Mouse (Mus musculus) MEL (cell line): ENCODE results near the gene Nos1ap. TPM values are rescaled to one million over a fixed set of nuclear protein-coding genes. Genes with fewer than 3 reads are reported as not detected.

Experiments
- DNase-seq: peaks from one replicate; pipeline ENCODE4 v3.0.0; 2011; ENCODE audit warnings: low read depth, low spot score
- H3K27ac ChIP-seq: 2 replicates; pipeline ENCODE4 v1.5.1; 2012; ENCODE audit warnings: low read depth, mild to moderate bottlenecking, control low read depth, low read length, moderate library complexity; ENCODE audit not compliant: control insufficient read depth
- H3K27me3 ChIP-seq, 2 experiments: fragments of 150-350 bp in 1 of 2; sonication (generic) in 1 of 2; 2 replicates each; pipeline ENCODE4 v1.6.1; 2012; ENCODE audit warnings: low read length in 2 of 2, mild to moderate bottlenecking in 2 of 2, improper control_type of control experiment in 1 of 2, moderate library complexity in 1 of 2; ENCODE audit not compliant: insufficient read depth in 2 of 2, control insufficient read depth in 1 of 2
- H3K36me3 ChIP-seq, 2 experiments: 2 replicates each; pipeline ENCODE4 v1.6.1; 2012 to 2014; ENCODE audit warnings: low read length in 2 of 2, improper control_type of control experiment in 1 of 2, inconsistent platforms in 1 of 2, mild to moderate bottlenecking in 1 of 2; ENCODE audit not compliant: insufficient read depth in 2 of 2, control insufficient read depth in 1 of 2
- H3K4me1 ChIP-seq, 2 experiments: fragments of 150-350 bp in 1 of 2; sonication (generic) in 1 of 2; 2 replicates each; pipeline ENCODE4 v1.6.1; 2012; ENCODE audit warnings: low read length in 2 of 2, improper control_type of control experiment in 1 of 2, mild to moderate bottlenecking in 1 of 2; ENCODE audit not compliant: insufficient read depth in 2 of 2, control insufficient read depth in 1 of 2
- H3K4me3 ChIP-seq, 2 experiments: fragments of 150-350 bp in 1 of 2; sonication (generic) in 1 of 2; 2 replicates each; pipeline ENCODE4 v1.5.1; 2012; ENCODE audit warnings: low read depth in 2 of 2, low read length in 2 of 2, mild to moderate bottlenecking in 2 of 2, moderate library complexity in 2 of 2, control low read depth in 1 of 2, improper control_type of control experiment in 1 of 2; ENCODE audit not compliant: control insufficient read depth in 1 of 2, insufficient read depth in 1 of 2
- H3K79me2 ChIP-seq: 2 replicates; pipeline ENCODE4 v1.6.1; 2012; ENCODE audit warnings: mild to moderate bottlenecking, low read length, moderate library complexity; ENCODE audit not compliant: control insufficient read depth, poor library complexity, insufficient read depth
- H3K9ac ChIP-seq: 2 replicates; pipeline ENCODE4 v1.6.1; 2012; ENCODE audit warnings: low read depth, mild to moderate bottlenecking, control low read depth, low read length, moderate library complexity; ENCODE audit not compliant: control insufficient read depth, poor library complexity, severe bottlenecking
- H3K9me3 ChIP-seq: fragments of 150-350 bp; sonication (generic); replicated peaks from 2 replicates; pipeline ENCODE4 v1.6.1; 2012; ENCODE audit warnings: mild to moderate bottlenecking, low read length, improper control_type of control experiment, moderate library complexity; ENCODE audit not compliant: insufficient read depth
- BHLHE40 ChIP-seq: IDR thresholded peaks from 2 replicates; pipeline ENCODE4 v1.6.1; 2012; ENCODE audit warnings: low read depth, mild to moderate bottlenecking, inconsistent platforms, low read length, improper control_type of control experiment, borderline replicate concordance
- CHD2 ChIP-seq: IDR thresholded peaks from 2 replicates; pipeline ENCODE4 v1.6.1; 2011; ENCODE audit warnings: low read length, improper control_type of control experiment
- ETS1 ChIP-seq: IDR thresholded peaks from 2 replicates; pipeline ENCODE4 v1.6.1; 2012; ENCODE audit warnings: low read depth, mild to moderate bottlenecking, inconsistent platforms, low read length, improper control_type of control experiment, moderate library complexity
- GATA1 ChIP-seq: IDR thresholded peaks from 2 replicates; pipeline ENCODE4 v1.6.1; 2011; ENCODE audit warnings: low read depth, low read length, improper control_type of control experiment
- HCFC1 ChIP-seq: IDR thresholded peaks from 2 replicates; pipeline ENCODE4 v1.6.1; 2012; ENCODE audit warnings: low read depth, mild to moderate bottlenecking, inconsistent platforms, low read length, improper control_type of control experiment, moderate library complexity
- JUND ChIP-seq: IDR thresholded peaks from 2 replicates; pipeline ENCODE4 v1.6.1; 2011; ENCODE audit warnings: low read depth, mild to moderate bottlenecking, improper control_type of control experiment, low read length
- KAT2A ChIP-seq: conservative IDR thresholded peaks from 2 replicates; pipeline ENCODE4 v1.6.1; 2012; ENCODE audit warnings: low read depth, low read length, improper control_type of control experiment, inconsistent platforms
- MAX ChIP-seq: IDR thresholded peaks from 2 replicates; pipeline ENCODE4 v1.6.1; 2011; ENCODE audit warnings: low read length, improper control_type of control experiment
- MAZ ChIP-seq: IDR thresholded peaks from 2 replicates; pipeline ENCODE4 v1.6.1; 2012; ENCODE audit warnings: low read depth, mild to moderate bottlenecking, inconsistent platforms, low read length, improper control_type of control experiment
- MEF2A ChIP-seq: IDR thresholded peaks from 2 replicates; pipeline ENCODE4 v1.6.1; 2014; ENCODE audit warnings: low read depth, mild to moderate bottlenecking, inconsistent platforms, low read length, improper control_type of control experiment; ENCODE audit not compliant: poor library complexity, insufficient replicate concordance, severe bottlenecking; ENCODE audit errors: extremely low read depth
- MYB ChIP-seq: IDR thresholded peaks from 2 replicates; pipeline ENCODE4 v1.6.1; 2011; ENCODE audit warnings: mild to moderate bottlenecking, low read depth, low read length, improper control_type of control experiment
- NRF1 ChIP-seq: IDR thresholded peaks from 2 replicates; pipeline ENCODE4 v1.6.1; 2014; ENCODE audit warnings: low read depth, mild to moderate bottlenecking, inconsistent platforms, low read length, improper control_type of control experiment, moderate library complexity; ENCODE audit not compliant: poor library complexity, insufficient read depth, severe bottlenecking
- POLR2AphosphoS2 ChIP-seq: IDR thresholded peaks from 2 replicates; pipeline ENCODE4 v1.6.1; 2011; ENCODE audit warnings: low read length, improper control_type of control experiment
- POLR2AphosphoS5 ChIP-seq: IDR thresholded peaks from 2 replicates; pipeline ENCODE4 v1.6.1; 2012; ENCODE audit warnings: low read depth, borderline replicate concordance, mild to moderate bottlenecking, inconsistent platforms, low read length, moderate library complexity, mixed read lengths
- RAD21 ChIP-seq: IDR thresholded peaks from 2 replicates; pipeline ENCODE4 v1.6.1; 2011; ENCODE audit warnings: mild to moderate bottlenecking, low read depth, low read length, improper control_type of control experiment
- TAL1 ChIP-seq: IDR thresholded peaks from 2 replicates; pipeline ENCODE4 v1.6.1; 2012; ENCODE audit warnings: mild to moderate bottlenecking, inconsistent platforms, low read length, moderate library complexity, mixed read lengths
- TBP ChIP-seq: IDR thresholded peaks from 2 replicates; pipeline ENCODE4 v1.8.0; 2011; ENCODE audit warnings: low read depth, low read length, improper control_type of control experiment
- TCF12 ChIP-seq: IDR thresholded peaks from 2 replicates; pipeline ENCODE4 v1.6.1; 2014; ENCODE audit warnings: low read depth, mild to moderate bottlenecking, inconsistent platforms, low read length, improper control_type of control experiment, moderate library complexity
- UBTF ChIP-seq: IDR thresholded peaks from 2 replicates; pipeline ENCODE4 v1.6.1; 2012; ENCODE audit warnings: low read depth, mild to moderate bottlenecking, inconsistent platforms, low read length, improper control_type of control experiment, moderate library complexity, borderline replicate concordance; ENCODE audit not compliant: insufficient read depth
- USF1 ChIP-seq: IDR thresholded peaks from 2 replicates; pipeline ENCODE4 v1.6.1; 2014; ENCODE audit warnings: low read depth, mild to moderate bottlenecking, inconsistent platforms, low read length, improper control_type of control experiment, moderate library complexity
- USF2 ChIP-seq, 2 experiments: IDR thresholded peaks; 2 replicates each; pipeline ENCODE4 v1.6.1; 2011 to 2012; ENCODE audit warnings: improper control_type of control experiment in 2 of 2, low read length in 2 of 2, borderline replicate concordance in 1 of 2, inconsistent platforms in 1 of 2, low read depth in 1 of 2, mild to moderate bottlenecking in 1 of 2; ENCODE audit not compliant: insufficient read depth in 1 of 2
- ZC3H11A ChIP-seq: IDR thresholded peaks from 2 replicates; pipeline ENCODE4 v1.6.1; 2012; ENCODE audit warnings: low read depth, mild to moderate bottlenecking, inconsistent platforms, low read length, improper control_type of control experiment
- ZKSCAN1 ChIP-seq: IDR thresholded peaks from 2 replicates; pipeline ENCODE4 v1.6.1; 2012; ENCODE audit warnings: low read depth, mild to moderate bottlenecking, inconsistent platforms, low read length, improper control_type of control experiment, moderate library complexity
- ZNF384 ChIP-seq: IDR thresholded peaks from 2 replicates; pipeline ENCODE4 v1.6.1; 2012; ENCODE audit warnings: low read depth, mild to moderate bottlenecking, inconsistent platforms, low read length, improper control_type of control experiment
- polyA plus RNA-seq, 2 experiments: library from polyadenylated mRNA; stranded (reverse) in 1 of 2; unstranded in 1 of 2; fragments of >175 nt in 1 of 2; fragments of >200 nt in 1 of 2; gene quantifications; 2 replicates each; pipeline versions ENCODE4 v1.2.1 to v1.2.4; 2012; ENCODE audit warnings: low replicate concordance in 2 of 2, low read depth in 1 of 2; ENCODE audit not compliant: insufficient read length in 2 of 2, insufficient read depth in 1 of 2, missing spikeins in 1 of 2
- total RNA-seq: library from RNA; depleted of rRNA; stranded (reverse); fragments of 300-350 nt; gene quantifications from 2 replicates; pipeline ENCODE4 v1.2.3, GENCODE M21; 2012

Nos1ap gene
- total and polyA plus RNA-seq, 3 experiments: 0.62 to 2.4 TPM; not detected in 1

DNA sequence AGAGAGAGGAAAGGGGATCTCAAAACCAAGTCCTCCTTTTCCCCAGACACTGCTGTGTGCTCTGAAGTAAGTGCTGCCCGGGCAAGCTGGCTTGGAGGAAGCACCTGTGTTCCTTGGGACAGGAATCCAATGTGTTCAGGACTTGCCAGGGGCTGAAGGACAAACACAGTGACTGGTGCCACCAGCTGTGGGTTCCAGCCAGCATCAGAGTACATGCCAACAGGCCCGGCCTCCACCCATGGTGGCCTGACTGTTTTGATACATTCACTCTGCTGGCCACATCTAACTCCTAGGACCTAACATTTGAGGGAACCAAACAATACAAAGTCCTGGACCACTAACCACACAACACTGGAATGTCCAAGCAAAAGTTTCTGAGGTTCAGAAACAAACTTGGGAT is 194.6 kb downstream of the Nos1ap start:
- no peaks in the 10 kb centered on the region for H3K36me3 ChIP-seq
- no peaks in the 10 kb centered on the region for H3K27me3 ChIP-seq
- no peak overlapping the region for H3K9ac ChIP-seq
- no peak overlapping the region for H3K4me3 ChIP-seq
- DNase-seq: no peak
- H3K9me3 ChIP-seq: no peaks in the 10 kb centered on the region
- H3K27ac ChIP-seq: no peak overlapping the region
- TF ChIP-seq ETS1 (no peak), TAL1 (no peak), KAT2A (no peak), POLR2AphosphoS5 (no peak), UBTF (no peak), TCF12 (no peak), BHLHE40 (no peak), CHD2 (no peak), HCFC1 (no peak), MAX (no peak), TBP (no peak), ZKSCAN1 (no peak), NRF1 (no peak), MYB (no peak), USF2 (IDR thresholded peaks at IDR 0.05; ENCODE audit: borderline replicate concordance in 1 of 2, insufficient read depth in 1 of 2, low read depth in 1 of 2, low read length in 2 of 2) (no peak), USF1 (no peak), JUND (no peak)
- H3K79me2 ChIP-seq: no peaks in the 10 kb centered on the region
- H3K4me1 ChIP-seq: no peaks in the 10 kb centered on the region

- Histone ChIP-seq H3K27me3 (no peaks in the 10 kb centered on the region), H3K27ac (no peak overlapping the region), H3K4me3 (no peak overlapping the region), H3K79me2 (no peaks in the 10 kb centered on the region), H3K36me3 (no peaks in the 10 kb centered on the region), H3K9me3 (no peaks in the 10 kb centered on the region), H3K4me1 (no peaks in the 10 kb centered on the region), H3K9ac (no peak overlapping the region)
- TF ChIP-seq TBP (no peak), GATA1 (no peak), POLR2AphosphoS2 (no peak), TAL1 (no peak), ZC3H11A (no peak), MAZ (no peak), ZKSCAN1 (no peak), ZNF384 (no peak), MAX (no peak), RAD21 (no peak), POLR2AphosphoS5 (no peak), ETS1 (no peak), MEF2A (no peak)
- DNase-seq: no peak
Measured at GRCm38 (mm10) chr1:170394641-170395040, 195.0 kb downstream of the Nos1ap start.
